Mouse (Mus musculus): ENCODE results near the gene Polr2c. TPM values are rescaled to one million over a fixed set of nuclear protein-coding genes. Genes with fewer than 3 reads are reported as not detected.

Polr2c gene
- 10 to 100 TPM; 63.1 to 72.9 TPM for polyA plus RNA-seq (2012; fragmentation: generic; extraction: Trizol)

GRCm38 (mm10) chr8:94857346-94858173 lies at the start of gene Polr2c:
Polr2c (plus strand) TSS chr8:94857450.

GRCm38 (mm10) chr8:94810153-94810552 lies 47.1 kb upstream of the Polr2c start, which contains the start of gene Ccl17:
Ccl17 (plus strand) TSS chr8:94810453.

GRCm38 (mm10) chr8:94837662-94838574 lies 19.3 kb upstream of the Polr2c start, which contains the start of the genes Coq9 and Ciapin1:
Coq9 (plus strand) TSS chr8:94838321.
Ciapin1 (minus strand) TSS chr8:94838358.

GRCm38 (mm10) chr8:94876197-94876730 lies 19.0 kb downstream of the Polr2c start, which contains the start of gene Dok4:
Dok4 (minus strand) TSS chr8:94876330.

GRCm38 (mm10) chr8:94917851-94918495 lies 60.7 kb downstream of the Polr2c start, which contains the start of gene Ccdc102a:
Ccdc102a (minus strand) TSS chr8:94918098.

Other genes with a start within 250 kb of the Polr2c start
- 10 to 100 TPM; 30.0 to 81.2 TPM for gene Arl2bp, start 190.8 kb upstream of the Polr2c start, polyA plus RNA-seq (2012; fragmentation: generic; extraction: Trizol)
- gene Pllp, start 161.2 kb upstream of the Polr2c start, polyA plus RNA-seq (2012; fragmentation: generic; extraction: Trizol) = under 1 TPM; 0.32 to 0.37 TPM
- gene Ccl22, start 111.9 kb upstream of the Polr2c start, polyA plus RNA-seq (2012; fragmentation: generic; extraction: Trizol) = not detected
- 100 to 1,000 TPM in 1 of 2 experiments, 10 to 100 TPM in 1; 16.1 to 126 TPM for gene Cx3cl1, start 85.4 kb upstream of the Polr2c start, polyA plus RNA-seq (2012; fragmentation: generic; extraction: Trizol)
- gene Ccl17, start 47.0 kb upstream of the Polr2c start, polyA plus RNA-seq (2012; fragmentation: generic; extraction: Trizol) = 1 to 10 TPM; 4.4 TPM
- 10 to 100 TPM; 19.7 to 59.9 TPM for gene Coq9, start 19.1 kb upstream of the Polr2c start, polyA plus RNA-seq (2012; fragmentation: generic; extraction: Trizol)
- 10 to 100 TPM; 31.2 to 79.3 TPM for gene Ciapin1, start 19.1 kb upstream of the Polr2c start, polyA plus RNA-seq (2012; fragmentation: generic; extraction: Trizol)
- gene Dok4, start 18.9 kb downstream of the Polr2c start, polyA plus RNA-seq (2012; fragmentation: generic; extraction: Trizol) = 1 to 10 TPM; 2.9 to 9.3 TPM
- 10 to 100 TPM; 14.2 to 48.4 TPM for gene Ccdc102a, start 60.6 kb downstream of the Polr2c start, polyA plus RNA-seq (2012; fragmentation: generic; extraction: Trizol)
- gene Adgrg5, start 66.2 kb downstream of the Polr2c start, polyA plus RNA-seq (2012; fragmentation: generic; extraction: Trizol) = under 1 TPM in 1 of 2 experiments, not detected in 1; 0.04 TPM
- gene Adgrg1, start 117.3 kb downstream of the Polr2c start, polyA plus RNA-seq (2012; fragmentation: generic; extraction: Trizol) = 1 to 10 TPM; 1.2 to 1.9 TPM
- gene Adgrg3, start 160.2 kb downstream of the Polr2c start, polyA plus RNA-seq (2012; fragmentation: generic; extraction: Trizol) = under 1 TPM in 1 of 2 experiments, not detected in 1; 0.01 TPM
- not detected for gene Drc7, start 197.7 kb downstream of the Polr2c start, polyA plus RNA-seq (2012; fragmentation: generic; extraction: Trizol)
- 10 to 100 TPM; 17.6 to 21.3 TPM for gene Katnb1, start 223.7 kb downstream of the Polr2c start, polyA plus RNA-seq (2012; fragmentation: generic; extraction: Trizol)